Mouse (Mus musculus) thymus, adult 2 months (tissue): ENCODE results near the gene Prkca. TPM values are rescaled to one million over a fixed set of nuclear protein-coding genes. Genes with fewer than 3 reads are reported as not detected.

Source experiments
- DNase-seq: peaks from one replicate; pipeline ENCODE4 v3.0.0; 2021
- H3K27ac ChIP-seq: fragments of 200-500 bp; 2 replicates; pipeline ENCODE4 v1.5.1; 2012; ENCODE audit warnings: low read length, control low read depth; ENCODE audit not compliant: control insufficient read depth, insufficient read depth
- H3K27me3 ChIP-seq: fragments of 200-500 bp; 2 replicates; pipeline ENCODE4 v1.6.1; 2012; ENCODE audit warnings: mild to moderate bottlenecking, low read length, moderate library complexity, mixed read lengths; ENCODE audit not compliant: control insufficient read depth, insufficient read depth
- H3K36me3 ChIP-seq: fragments of 200-500 bp; 2 replicates; pipeline ENCODE4 v1.6.1; 2012; ENCODE audit warnings: mild to moderate bottlenecking, low read length, moderate library complexity; ENCODE audit not compliant: control insufficient read depth, insufficient read depth
- H3K4me1 ChIP-seq: fragments of 200-500 bp; replicated peaks from 2 replicates; pipeline ENCODE4 v1.6.1; 2012; ENCODE audit warnings: low read length; ENCODE audit not compliant: control insufficient read depth, insufficient read depth
- H3K4me3 ChIP-seq: fragments of 200-500 bp; 2 replicates; pipeline ENCODE4 v1.5.1; 2012; ENCODE audit warnings: mild to moderate bottlenecking, low read length, control low read depth, moderate library complexity; ENCODE audit not compliant: control insufficient read depth, insufficient read depth
- CTCF ChIP-seq: fragments of 200-500 bp; IDR thresholded peaks from 2 replicates; pipeline ENCODE4 v1.5.1; 2012; ENCODE audit warnings: mild to moderate bottlenecking, control low read depth, low read length, moderate library complexity, borderline replicate concordance; ENCODE audit not compliant: control insufficient read depth, poor library complexity, insufficient read depth; ENCODE audit errors: extremely low read depth
- POLR2A ChIP-seq: fragments of 200-500 bp; IDR thresholded peaks from 2 replicates; pipeline ENCODE4 v1.6.1; 2012; ENCODE audit warnings: mild to moderate bottlenecking, low read length, control low read depth, moderate library complexity; ENCODE audit not compliant: control insufficient read depth, poor library complexity, insufficient read depth; ENCODE audit errors: extremely low read depth
- WGBS: fragments of 180-500 bp; shearing (Covaris S2); methylation state at CpG from one replicate; pipeline ENCODE4 v1.1.7; 2018; 5-methylcytosine and 5-hydroxymethylcytosine counted together
- polyA plus RNA-seq: library from polyadenylated mRNA; depleted of rRNA; stranded (reverse); fragments of >200 nt; gene quantifications from 2 replicates; pipeline ENCODE4 v1.2.3, GENCODE M21; 2012

Gene Prkca
- polyA plus RNA-seq, 1 experiment: 11.0 TPM

- no peak for DNase-seq
- 97% methylated on average over 4 of the region's 4 CpGs for WGBS
- Histone ChIP-seq H3K27me3 (no peaks in the 10 kb centered on the region), H3K27ac (no peak overlapping the region), H3K36me3 (no peaks in the 10 kb centered on the region), H3K4me3 (no peak overlapping the region), H3K4me1 (peaks cover 2% of the 10 kb centered on the region; the same call in 1 of the 2 replicates)
- TF ChIP-seq POLR2A: no peak
- no peak for TF ChIP-seq CTCF
Measured at GRCm38 (mm10) chr11:108303787-108304186, 39.9 kb downstream of the Prkca start.

- no peak for TF ChIP-seq CTCF
- no peak for TF ChIP-seq POLR2A
- Histone ChIP-seq H3K36me3 (no peaks in the 10 kb centered on the region), H3K4me3 (no peak overlapping the region), H3K4me1 (peaks cover 2% of the 10 kb centered on the region; the same call in 1 of the 2 replicates), H3K27me3 (no peaks in the 10 kb centered on the region), H3K27ac (no peak overlapping the region)
- no peak for DNase-seq
- WGBS: 91% methylated on average over 10 of the region's 10 CpGs
Measured at GRCm38 (mm10) chr11:108301796-108302490, 41.8 kb downstream of the Prkca start.

- TF ChIP-seq POLR2A: no peak
- TF ChIP-seq CTCF: no peak
Measured at GRCm38 (mm10) chr11:108301036-108301435, 42.7 kb downstream of the Prkca start.

GRCm38 (mm10) chr11:108300443-108300842, 43.3 kb downstream of the Prkca start:
- peaks cover 2% of the 10 kb centered on the region; the same call in 1 of the 2 replicates for H3K4me1 ChIP-seq
- H3K27me3 ChIP-seq: no peaks in the 10 kb centered on the region
- no peak for TF ChIP-seq POLR2A
- TF ChIP-seq CTCF: no peak
- H3K27ac ChIP-seq: no peak overlapping the region
- WGBS: 96% methylated on average over 1 of the region's 1 CpGs
- H3K4me3 ChIP-seq: no peak overlapping the region
- no peak for DNase-seq
- no peaks in the 10 kb centered on the region for H3K36me3 ChIP-seq

More at GRCm38 (mm10) chr11:108301036-108301435, 42.7 kb downstream of the Prkca start:
- 98% methylated on average over 6 of the region's 6 CpGs for WGBS
- Histone ChIP-seq H3K27ac (no peak overlapping the region), H3K4me1 (peaks cover 2% of the 10 kb centered on the region; the same call in 1 of the 2 replicates), H3K27me3 (no peaks in the 10 kb centered on the region), H3K4me3 (no peak overlapping the region), H3K36me3 (no peaks in the 10 kb centered on the region)
- DNase-seq: no peak

- TF ChIP-seq POLR2A (no peak), CTCF (no peak)
- DNase-seq: no peak
- H3K4me1 ChIP-seq: peaks cover 2% of the 10 kb centered on the region; the same call in 1 of the 2 replicates
- H3K27me3 ChIP-seq: no peaks in the 10 kb centered on the region
- H3K27ac ChIP-seq: no peak overlapping the region
- H3K4me3 ChIP-seq: no peak overlapping the region
- 96% methylated on average over 10 of the region's 10 CpGs for WGBS
- no peaks in the 10 kb centered on the region for H3K36me3 ChIP-seq
Measured at GRCm38 (mm10) chr11:108299913-108300312, 43.8 kb downstream of the Prkca start.

- no peaks in the 10 kb centered on the region for H3K27me3 ChIP-seq
- WGBS: 93% methylated on average over 8 of the region's 8 CpGs
- no peaks in the 10 kb centered on the region for H3K36me3 ChIP-seq
- DNase-seq: no peak
- no peak overlapping the region for H3K4me3 ChIP-seq
- TF ChIP-seq CTCF: no peak
- no peak for TF ChIP-seq POLR2A
- H3K4me1 ChIP-seq: no peaks in the 10 kb centered on the region
- no peak overlapping the region for H3K27ac ChIP-seq
Measured at GRCm38 (mm10) chr11:108297956-108298355, 45.8 kb downstream of the Prkca start.
